Mouse (Mus musculus): ENCODE measurements at regions not wholly inside any gene's neighbourhood (a gene's known extent, or its start where the extent isn't known, plus 50 kb on each side); places are given as distances from the start of the nearest gene placed in this dataset.

DNA sequence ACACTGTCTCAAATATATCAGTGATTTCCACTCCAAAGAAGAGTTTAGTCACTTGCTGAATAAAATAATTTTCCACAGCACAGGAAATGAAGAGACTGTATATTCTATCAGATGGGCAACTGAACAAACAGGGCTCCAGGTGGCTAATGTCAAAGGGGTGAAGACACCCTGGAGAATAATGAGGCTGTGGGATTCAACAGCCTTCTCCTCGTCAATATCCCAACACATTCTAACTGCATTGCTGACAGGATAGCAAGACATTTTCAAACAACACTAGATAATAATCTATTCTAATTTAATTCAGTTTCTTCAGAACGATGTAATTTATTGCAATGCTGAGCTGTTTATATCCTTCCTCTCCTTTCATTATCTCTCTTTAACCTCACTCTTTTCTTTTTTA, 134.4 kb upstream of the Klhl13 start:
- Histone ChIP-seq H3K4me1 (no peaks in the 10 kb centered on the region), H3K27me3 (replicated peaks; ENCODE audit: low read depth, poor library complexity, severe bottlenecking) (no peaks in the 10 kb centered on the region), H3K9me3 (no peaks in the 10 kb centered on the region), H3K4me3 (no peak overlapping the region), H3K36me3 (replicated peaks) (no peaks in the 10 kb centered on the region), H3K27ac (replicated peaks) (no peak overlapping the region)
- 53% methylated on average over 2 of the region's 2 CpGs for WGBS
- DNase-seq (ENCODE audit: low spot score): no peak

DNA sequence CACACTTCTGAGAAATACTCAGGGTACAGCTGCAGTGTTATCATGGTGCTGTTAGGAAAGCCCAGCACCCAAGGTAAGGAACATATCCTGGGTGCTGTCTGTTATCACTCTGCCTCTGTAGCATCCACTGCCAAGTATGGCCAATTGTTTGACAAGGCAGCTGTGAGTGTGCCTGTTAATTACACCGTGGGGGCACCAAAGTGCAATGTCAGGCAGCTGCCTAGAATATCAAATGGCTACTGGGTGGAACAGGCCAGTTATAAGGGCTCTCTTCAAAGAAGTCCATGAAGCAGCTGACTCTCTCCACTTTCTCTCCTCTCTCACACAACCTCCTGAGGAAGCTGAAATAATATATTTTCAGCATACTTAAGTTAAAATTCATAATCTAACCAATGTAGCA, 130.3 kb upstream of the Klhl13 start:
- no peaks in the 10 kb centered on the region for H3K4me1 ChIP-seq
- no peak for DNase-seq (ENCODE audit: low spot score)
- H3K9me3 ChIP-seq: no peaks in the 10 kb centered on the region
- no peak overlapping the region for H3K27ac ChIP-seq (replicated peaks)
- 27% methylated on average over 1 of the region's 1 CpGs for WGBS
- no peak overlapping the region for H3K4me3 ChIP-seq
- no peaks in the 10 kb centered on the region for H3K27me3 ChIP-seq (replicated peaks; ENCODE audit: low read depth, poor library complexity, severe bottlenecking)
- H3K36me3 ChIP-seq (replicated peaks): no peaks in the 10 kb centered on the region

DNA sequence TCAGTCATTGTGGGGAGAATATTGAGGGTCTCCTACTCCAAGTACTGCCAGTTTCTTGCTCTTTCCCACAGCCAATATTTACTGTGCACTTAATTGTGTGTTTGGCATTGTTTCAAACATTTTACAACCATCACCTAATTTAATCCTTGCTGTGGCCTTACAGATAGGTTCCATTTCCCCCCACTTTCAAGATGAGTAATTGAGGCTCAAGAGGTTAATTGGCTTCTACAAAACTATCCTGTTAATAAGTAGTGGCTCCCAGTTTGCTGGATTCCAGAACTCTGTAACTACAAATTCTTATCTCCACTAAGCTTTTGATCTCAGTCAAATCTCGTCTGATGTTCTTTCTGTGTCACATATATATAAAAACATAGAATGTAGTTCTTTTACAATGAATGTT, 112.0 kb upstream of the Klhl13 start:
- Histone ChIP-seq H3K27ac (replicated peaks) (no peak overlapping the region), H3K27me3 (replicated peaks; ENCODE audit: low read depth, poor library complexity, severe bottlenecking) (no peaks in the 10 kb centered on the region), H3K4me1 (no peaks in the 10 kb centered on the region), H3K9me3 (no peaks in the 10 kb centered on the region), H3K36me3 (replicated peaks) (no peaks in the 10 kb centered on the region), H3K4me3 (no peak overlapping the region)
- no peak for DNase-seq (ENCODE audit: low spot score)
- 76% methylated on average over 1 of the region's 1 CpGs for WGBS

DNA sequence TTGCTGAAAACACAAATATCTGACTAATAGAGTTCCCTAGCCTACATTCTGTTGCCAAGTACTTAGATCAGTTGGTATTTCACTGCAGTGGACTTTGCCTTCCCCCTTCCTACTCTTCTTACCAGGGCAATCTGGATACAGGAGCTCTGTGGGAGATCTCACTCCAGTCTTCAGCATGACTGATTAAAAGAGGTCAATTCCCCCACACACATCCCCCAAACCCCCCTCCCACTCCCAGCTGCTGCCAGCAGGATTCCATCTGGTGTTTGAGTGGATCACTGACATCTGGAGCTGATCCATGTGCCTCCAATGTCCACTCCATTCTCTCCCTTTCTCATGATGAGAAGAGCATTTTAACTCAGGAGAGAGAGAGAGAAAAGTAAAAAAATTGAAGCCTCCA, 101.1 kb upstream of the Klhl13 start:
- peak; percentile 42 for DNase-seq (ENCODE audit: low spot score)
- Histone ChIP-seq H3K36me3 (replicated peaks) (no peaks in the 10 kb centered on the region), H3K9me3 (no peaks in the 10 kb centered on the region), H3K4me1 (no peaks in the 10 kb centered on the region), H3K27me3 (replicated peaks; ENCODE audit: low read depth, poor library complexity, severe bottlenecking) (no peaks in the 10 kb centered on the region), H3K27ac (replicated peaks) (no peak overlapping the region), H3K4me3 (no peak overlapping the region)

DNA sequence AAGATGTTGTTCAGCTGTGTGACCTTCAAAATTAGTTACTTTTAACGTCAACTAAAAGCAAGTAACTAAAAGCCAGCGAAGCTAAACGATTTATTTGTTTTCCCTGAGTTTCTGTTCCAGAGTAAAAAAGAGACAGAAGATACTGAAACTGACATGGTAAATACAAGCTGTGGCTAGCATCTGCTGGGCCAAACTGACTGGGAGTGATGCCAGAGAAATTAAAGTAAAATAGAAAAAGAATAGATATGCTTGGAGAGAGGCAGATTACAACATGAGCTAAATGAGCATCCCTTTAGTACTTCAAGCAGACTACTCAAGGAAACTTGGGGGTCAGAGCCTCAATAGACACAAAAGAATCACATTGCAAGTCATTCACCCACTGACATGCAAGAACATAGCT, 88.7 kb upstream of the Klhl13 start:
- Histone ChIP-seq H3K36me3 (replicated peaks) (no peaks in the 10 kb centered on the region), H3K4me3 (no peak overlapping the region), H3K9me3 (no peaks in the 10 kb centered on the region), H3K4me1 (no peaks in the 10 kb centered on the region), H3K27me3 (replicated peaks; ENCODE audit: low read depth, poor library complexity, severe bottlenecking) (no peaks in the 10 kb centered on the region), H3K27ac (replicated peaks) (no peak overlapping the region)
- WGBS: 91% methylated on average over 3 of the region's 3 CpGs
- DNase-seq (ENCODE audit: low spot score): no peak

DNA sequence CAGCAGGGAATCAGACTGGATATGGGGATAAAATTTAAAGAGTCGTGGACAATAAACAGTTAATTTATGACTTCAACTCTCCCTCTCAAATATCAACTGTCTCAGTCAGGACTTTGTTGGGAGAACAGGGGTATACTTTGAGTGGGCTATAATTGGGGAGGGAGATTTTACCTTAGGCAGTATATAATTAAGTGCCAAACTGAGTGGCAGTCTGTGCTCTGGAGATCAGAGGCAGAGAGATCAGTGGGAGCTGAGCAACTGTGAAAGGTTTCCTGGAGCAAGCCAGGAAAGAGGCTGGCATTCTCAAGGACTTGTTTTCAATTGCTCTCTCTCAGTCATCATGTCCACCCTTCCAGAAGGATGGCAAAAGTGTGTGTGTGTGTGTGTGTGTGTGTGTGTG, 57.9 kb upstream of the Klhl13 start:
- no peak overlapping the region for H3K4me3 ChIP-seq
- DNase-seq (ENCODE audit: low spot score): no peak
- WGBS: 44% methylated on average over 1 of the region's 1 CpGs
- H3K4me1 ChIP-seq: no peaks in the 10 kb centered on the region
- no peaks in the 10 kb centered on the region for H3K27me3 ChIP-seq (replicated peaks; ENCODE audit: low read depth, poor library complexity, severe bottlenecking)
- H3K9me3 ChIP-seq: no peaks in the 10 kb centered on the region
- no peak overlapping the region for H3K27ac ChIP-seq (replicated peaks)
- H3K36me3 ChIP-seq (replicated peaks): no peaks in the 10 kb centered on the region

DNA sequence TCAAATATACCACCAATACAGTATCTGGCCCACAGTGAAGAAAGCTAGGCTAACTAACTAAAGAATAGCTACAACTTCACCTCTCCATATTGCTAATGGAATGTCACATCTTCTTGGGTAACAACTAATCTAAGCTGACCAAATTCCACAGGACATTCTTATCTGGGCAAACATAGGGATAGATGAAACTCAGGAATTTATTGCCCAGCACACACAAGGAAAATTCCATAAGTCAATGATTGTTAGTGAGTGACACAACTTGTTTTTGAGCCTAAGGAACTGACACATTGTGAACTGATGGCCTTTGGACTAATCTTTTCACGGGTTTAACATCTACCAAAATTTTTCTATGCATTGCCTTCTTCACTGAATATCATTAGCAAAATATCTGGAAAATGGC, 52.6 kb upstream of the Klhl13 start:
- no peaks in the 10 kb centered on the region for H3K9me3 ChIP-seq
- DNase-seq (ENCODE audit: low spot score): no peak
- no peak overlapping the region for H3K4me3 ChIP-seq
- H3K27me3 ChIP-seq (replicated peaks; ENCODE audit: low read depth, poor library complexity, severe bottlenecking): no peaks in the 10 kb centered on the region
- no peaks in the 10 kb centered on the region for H3K4me1 ChIP-seq
- WGBS: 81% methylated on average over 1 of the region's 1 CpGs
- H3K27ac ChIP-seq (replicated peaks): no peak overlapping the region
- no peaks in the 10 kb centered on the region for H3K36me3 ChIP-seq (replicated peaks)
